Mouse (Mus musculus): ENCODE data around the gene Mageb3.
"Not testable (repeated sequence)": the region's sequence is repeated elsewhere in the genome, so short reads cannot be mapped to it uniquely, and the experiment has no call there.

Mageb3 gene

DNA sequence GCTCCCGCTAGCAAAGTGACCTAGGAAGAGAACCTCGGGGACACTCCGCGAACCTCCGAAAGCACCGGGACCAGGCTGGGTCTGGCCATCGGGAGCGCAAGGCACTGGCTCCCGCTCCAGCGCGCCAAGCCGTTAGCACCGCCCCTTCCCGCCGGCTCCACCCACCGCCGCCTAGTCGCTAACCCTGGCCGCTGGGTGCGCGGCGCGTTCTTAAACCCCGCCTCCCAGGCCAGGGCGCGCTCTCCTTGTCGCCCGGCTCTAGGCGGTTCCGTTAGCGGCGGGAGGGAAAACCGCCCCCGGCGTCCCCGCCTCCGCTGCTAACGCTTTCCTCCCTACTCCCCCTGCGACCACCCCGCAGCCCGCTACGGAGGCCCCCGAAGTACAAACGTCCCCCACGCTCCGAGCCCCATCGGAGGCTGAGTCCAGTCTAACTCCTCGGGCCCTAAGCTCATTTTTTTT, at the start of gene Mageb3, which contains the start of gene Ctdspl2:
Gene Mageb3 (minus strand): TSS at position 328 of the 459 bp plus-strand sequence.
Gene Ctdspl2 (plus strand): TSS at position 237 of the 459 bp plus-strand sequence.
- DNase-seq, result peak; percentile 99

DNA sequence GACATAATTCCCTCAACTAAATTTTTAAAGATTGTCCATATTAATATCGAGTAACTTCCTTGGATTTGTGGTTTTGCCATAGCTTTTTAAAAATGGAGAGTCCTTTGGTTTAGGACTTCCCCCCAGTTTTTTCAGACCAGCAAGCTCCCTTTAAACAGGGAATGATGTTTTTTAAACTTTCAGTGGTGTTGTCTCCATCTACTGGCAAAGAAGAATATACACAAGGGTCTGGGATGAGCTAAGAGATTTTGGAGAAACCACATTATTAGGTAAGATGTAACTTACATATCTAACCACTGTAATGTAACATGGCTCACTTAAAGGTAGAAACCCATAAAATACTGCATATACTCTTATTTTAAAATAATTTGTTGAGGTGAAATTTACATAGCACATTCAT, 39.8 kb upstream of the Mageb3 start:
- peak; percentile 18 for DNase-seq

DNA sequence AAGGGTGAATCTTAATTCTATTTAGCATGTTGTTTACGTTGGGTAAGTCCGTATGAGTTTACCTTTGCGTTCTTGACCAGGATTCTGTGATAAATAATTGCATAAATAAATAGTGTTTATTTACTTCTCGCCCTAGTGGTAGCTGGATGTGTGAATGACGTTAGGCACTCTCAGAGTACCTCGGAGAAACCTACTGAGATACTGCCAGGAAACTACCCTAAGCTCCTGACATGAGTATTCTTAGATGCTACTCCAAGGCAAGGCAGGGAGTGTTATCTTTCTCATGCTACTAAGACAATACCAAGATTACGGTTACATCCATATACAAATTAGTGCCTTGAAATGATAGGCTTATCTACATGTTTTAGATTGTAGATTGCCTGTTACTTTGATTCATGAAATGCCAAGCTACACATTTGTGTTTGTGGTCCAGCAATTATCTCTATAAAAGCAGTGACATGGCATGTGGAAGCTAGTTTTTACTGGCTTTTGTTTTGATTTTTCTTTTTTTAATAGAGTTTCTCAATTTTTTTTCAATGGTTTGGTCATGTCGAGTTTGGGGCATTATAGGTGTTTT, 1.4 kb upstream of the Mageb3 start:
- peak; percentile 6 for DNase-seq

- DNase-seq, result peak; percentile 95
These were observed 529 bp upstream of the Mageb3 start for GRCm38 (mm10) chr2:121956224-121957018.

DNA sequence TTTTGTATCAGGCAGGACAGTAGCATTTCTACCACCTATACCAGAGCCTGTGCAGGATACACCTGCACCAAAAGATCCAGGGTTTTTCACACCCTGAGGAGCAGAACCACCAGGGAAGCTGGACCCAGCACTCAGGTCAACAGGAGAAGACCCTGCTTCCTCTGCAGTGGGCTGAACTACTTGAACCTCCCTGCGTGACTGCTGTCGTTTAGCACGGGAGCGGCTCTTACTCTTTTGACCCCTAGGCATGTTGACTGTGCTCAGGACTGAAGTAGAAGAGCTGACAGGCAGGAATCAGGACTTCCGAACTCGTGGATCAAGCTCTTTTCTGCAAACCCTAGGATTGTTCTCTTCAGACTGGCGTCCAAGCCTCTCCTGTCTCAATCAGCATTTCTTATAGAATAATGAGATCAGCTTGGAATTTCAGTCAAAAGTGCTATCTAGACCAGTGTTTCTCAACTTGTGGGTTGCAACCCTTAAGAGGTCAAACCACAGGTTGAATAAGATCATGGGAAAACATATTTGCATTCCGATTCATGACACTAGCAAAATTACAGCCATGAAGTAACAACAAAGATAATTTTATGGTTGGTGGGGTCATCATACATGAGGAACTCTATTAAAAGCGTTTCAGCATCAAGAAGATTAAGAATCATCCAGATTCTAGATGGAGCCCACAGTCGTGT, 778 bp downstream of the Mageb3 start:
- peak; percentile 12 for DNase-seq

- no peak for DNase-seq
These were observed 12.5 kb downstream of the Mageb3 start for GRCm38 (mm10) chr2:121943364-121943763.

GRCm38 (mm10) chr2:121937624-121938023, 18.3 kb downstream of the Mageb3 start:
- DNase-seq, result not testable (repeated sequence)

- no peak for DNase-seq
These were observed 39.6 kb downstream of the Mageb3 start for GRCm38 (mm10) chr2:121916047-121916970.

GRCm38 (mm10) chr2:121909975-121910374, 45.9 kb downstream of the Mageb3 start:
- peak; percentile 2 for DNase-seq

Data from embryo, embryonic 11 days (tissue).